Mouse (Mus musculus) adipocyte (in vitro differentiated cells): ENCODE data around the gene Clec2e.
"Not testable (repeated sequence)": the region's sequence is repeated elsewhere in the genome, so short reads cannot be mapped to it uniquely, and the experiment has no call there.

Experiments used
- DNase-seq: peaks from one replicate; pipeline ENCODE4 v3.0.0-alpha.2; 2016; ENCODE audit warnings: low spot score

Gene Clec2e

DNA sequence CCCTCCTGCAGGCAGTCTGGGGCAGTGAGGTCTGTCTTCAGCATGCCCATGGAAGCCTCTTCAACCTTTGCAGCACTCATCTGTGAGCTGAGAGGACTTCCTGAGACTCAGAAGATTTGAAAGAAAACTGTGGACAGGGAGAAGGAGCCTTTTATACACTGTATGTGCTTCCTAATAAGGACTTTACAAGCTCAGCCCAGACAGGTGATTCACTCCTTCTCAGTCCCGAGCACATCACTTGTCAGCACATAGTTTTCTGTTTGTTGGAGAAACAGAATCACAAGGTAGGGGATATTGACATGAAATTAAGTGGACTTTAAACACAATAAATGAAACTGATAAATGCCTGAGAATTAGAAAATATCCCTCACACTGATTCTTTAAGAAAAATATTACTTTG lies at the start of gene Clec2e:
TSS of gene Clec2e (minus strand) at position 120 of the 400 bp plus-strand sequence.
- not testable (repeated sequence) for DNase-seq

GRCm38 (mm10) chr6:129146812-129147211 lies 46.1 kb upstream of the Clec2e start:
- peak; percentile 95 for DNase-seq

GRCm38 (mm10) chr6:129132604-129133341 lies 32.1 kb upstream of the Clec2e start:
- DNase-seq, result no peak

DNA sequence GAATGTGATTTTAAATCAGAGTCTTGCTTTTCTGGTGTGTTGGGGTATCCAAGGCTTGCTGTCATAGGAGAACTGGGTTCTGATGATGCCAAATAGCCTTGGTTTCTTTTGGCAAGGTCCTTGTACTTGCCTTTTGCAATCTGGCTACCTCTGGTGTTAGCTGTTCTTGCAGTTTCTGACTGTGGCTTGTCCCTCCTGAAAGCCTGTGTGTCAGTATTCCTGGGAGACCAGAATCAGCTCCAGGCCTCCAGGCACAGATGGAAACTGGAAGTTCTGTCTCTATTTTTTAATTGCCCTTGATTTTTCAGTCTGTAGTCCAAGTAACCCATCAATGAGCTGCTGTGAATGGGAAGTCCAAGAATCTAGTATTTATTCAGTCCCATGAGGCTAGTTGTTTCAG lies 26.1 kb upstream of the Clec2e start:
- DNase-seq, result no peak

GRCm38 (mm10) chr6:129124531-129124930 lies 23.8 kb upstream of the Clec2e start:
- peak; percentile 39 for DNase-seq

DNA sequence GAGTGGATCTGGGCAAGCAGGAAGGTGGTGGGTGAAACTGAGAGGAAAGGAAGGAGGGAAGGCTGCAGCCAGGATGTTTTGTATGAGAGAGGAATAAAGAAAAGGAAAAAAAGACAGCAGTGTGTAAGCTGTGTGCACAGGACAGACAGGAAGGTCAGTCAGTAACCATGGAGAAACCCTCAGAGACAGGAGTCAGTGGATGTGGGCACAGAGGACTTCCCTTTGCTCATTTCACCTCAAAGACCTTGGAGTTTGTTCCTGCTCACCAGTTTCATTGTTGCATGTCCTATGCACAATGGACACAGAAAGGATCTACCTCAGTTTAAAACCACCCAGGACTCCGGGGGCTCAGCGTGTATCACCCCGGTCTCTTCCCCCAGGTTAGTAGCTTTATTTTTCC lies 15.5 kb upstream of the Clec2e start:
- no peak for DNase-seq

- DNase-seq, result not testable (repeated sequence)
These were observed 13.5 kb upstream of the Clec2e start for GRCm38 (mm10) chr6:129114237-129114636.

DNA sequence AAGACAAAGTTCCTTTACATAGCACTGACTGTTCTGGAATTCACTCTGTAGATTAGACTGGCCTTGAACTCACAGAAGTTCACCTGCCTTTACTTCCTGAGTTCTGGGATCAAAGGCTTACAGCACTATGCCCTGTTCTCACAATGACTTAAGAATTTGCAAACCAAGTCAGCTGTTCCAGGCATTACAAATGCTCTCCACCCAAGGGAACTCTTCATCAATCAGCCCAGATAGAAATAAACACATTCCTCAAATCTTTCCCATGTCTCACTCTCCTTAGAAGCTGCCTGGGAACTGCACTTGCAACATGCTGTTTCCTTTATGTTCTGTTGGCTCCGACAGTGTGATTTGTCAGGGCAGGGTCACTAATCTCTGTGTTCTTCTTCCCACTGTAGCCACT lies 13.1 kb upstream of the Clec2e start:
- DNase-seq, result no peak

GRCm38 (mm10) chr6:129113030-129113673 lies 12.4 kb upstream of the Clec2e start:
- no peak for DNase-seq

DNA sequence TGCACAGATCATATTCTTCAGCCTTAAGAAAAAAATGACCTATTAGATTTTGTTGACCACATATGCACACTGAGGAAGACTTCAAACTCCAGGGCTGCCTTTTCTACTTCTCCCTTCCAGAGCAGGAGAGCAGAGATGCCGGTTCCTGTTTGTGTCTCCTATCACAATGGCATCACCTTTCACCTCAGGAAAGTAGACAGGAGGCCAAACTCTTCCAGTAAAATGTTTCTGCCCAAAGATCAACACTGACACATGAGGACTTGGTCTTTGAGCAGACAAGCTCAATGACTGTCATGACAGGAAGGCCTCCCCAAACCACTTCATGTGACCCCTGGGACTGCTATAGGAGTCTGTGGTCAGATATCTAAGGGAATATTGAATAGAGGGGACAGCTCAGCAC lies 11.8 kb upstream of the Clec2e start:
- DNase-seq, result peak; percentile 46

DNA sequence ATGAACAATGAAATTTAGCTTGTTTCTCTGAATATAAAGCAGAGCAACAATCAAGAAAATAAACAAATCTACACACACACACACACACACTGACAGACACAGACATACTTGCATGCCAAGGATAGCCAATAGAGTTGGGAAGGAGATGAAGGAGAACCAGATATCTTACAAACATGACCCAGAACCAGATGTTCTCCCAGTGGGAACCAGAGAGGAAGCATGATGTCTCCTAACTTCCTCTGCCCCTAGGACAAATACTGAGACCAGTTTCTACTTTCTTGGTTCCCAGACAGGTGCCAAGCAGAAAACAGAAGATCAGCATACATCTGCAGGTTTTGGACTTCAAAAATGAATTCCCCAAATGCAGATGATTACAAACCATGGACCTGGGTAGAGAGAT lies 7.2 kb upstream of the Clec2e start:
- DNase-seq, result no peak

DNA sequence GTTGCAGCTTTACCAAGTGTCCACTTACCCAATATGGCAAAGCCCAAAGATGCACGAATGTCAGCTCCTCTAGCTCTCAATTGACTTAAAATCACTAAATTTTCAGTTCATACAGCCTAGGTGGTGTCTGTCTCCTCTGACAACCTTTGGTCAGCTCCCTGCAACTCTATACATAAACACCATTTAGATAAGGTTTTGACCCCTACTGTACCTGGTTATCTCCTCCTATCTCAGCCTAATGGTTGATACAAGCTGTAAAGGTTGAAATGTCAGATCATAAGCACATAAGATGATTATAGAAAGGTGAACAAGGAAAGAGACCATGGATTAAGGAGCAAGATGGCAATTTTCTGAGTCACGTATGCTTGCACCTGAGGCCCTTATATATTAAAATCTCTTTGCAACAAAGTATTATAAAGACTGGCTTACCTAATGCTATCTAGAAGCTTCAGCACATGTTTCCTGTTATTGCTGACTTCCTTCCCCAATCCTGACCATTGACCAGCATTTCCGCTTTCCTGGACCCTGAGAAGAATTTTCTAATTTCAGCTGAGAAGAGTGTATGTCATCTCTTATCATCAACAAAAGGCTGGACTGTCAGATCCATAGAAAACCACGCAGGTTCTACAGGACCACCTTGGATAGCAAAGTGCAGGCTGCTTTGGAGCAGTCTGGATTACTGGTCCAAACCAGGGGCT lies 2.3 kb upstream of the Clec2e start:
- no peak for DNase-seq

DNA sequence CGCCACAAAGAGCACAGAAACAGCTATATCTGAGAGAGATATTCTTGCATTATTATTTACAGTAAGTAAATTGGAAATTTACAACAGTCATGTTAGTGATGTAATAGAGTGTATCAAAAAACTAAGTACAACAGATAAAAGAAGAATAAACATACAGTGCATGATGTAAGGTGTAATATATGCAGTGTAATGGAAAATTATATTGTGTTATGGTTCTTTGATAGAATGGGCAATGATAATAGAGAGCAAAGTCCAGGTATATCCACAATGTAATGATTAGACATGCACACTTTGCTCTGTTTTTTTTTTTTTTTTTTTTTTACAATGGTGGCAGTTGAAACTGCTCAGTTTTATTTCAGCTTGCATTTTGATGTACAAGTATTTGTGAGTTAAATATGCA lies 891 bp upstream of the Clec2e start:
- DNase-seq, result no peak

DNA sequence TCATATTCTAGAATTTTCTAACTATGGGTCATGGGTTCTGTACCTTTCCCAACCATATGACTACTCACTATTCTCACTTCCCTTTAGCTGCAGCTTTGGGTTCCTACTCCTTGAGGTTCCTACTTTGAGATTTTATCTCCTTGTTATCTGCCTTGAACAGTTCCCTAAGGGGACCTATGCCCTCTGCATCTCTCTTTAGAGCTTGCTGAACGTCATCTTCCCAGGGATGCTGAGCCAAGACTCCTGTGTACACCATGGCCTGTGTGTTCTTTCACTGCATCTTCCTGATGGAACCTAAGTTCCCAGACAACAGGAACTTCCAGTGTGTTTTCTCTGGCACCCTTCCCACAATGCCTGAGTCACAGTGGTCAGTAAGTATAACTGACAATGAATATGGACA lies 2.8 kb downstream of the Clec2e start:
- DNase-seq, result peak; percentile 64

DNA sequence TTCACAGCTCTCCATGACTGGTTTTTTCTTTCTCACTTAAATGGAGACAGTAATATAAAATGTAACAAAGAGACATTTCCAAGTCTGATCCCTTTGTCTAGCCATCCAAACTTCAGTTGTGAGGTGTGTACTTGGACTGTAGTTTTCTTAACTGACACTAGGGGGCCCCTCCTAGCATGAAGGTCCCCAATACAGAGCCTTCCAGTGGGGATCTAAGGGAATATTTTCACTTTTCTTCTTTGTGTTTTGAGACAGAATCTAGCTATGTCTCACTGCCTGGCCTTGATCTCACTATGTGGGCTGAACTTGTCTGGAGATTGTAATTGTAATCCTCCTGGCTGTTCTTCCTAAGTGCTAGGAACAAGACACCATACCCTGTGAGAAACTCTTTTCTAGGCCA lies 5.5 kb downstream of the Clec2e start:
- peak; percentile 72 for DNase-seq

GRCm38 (mm10) chr6:129088596-129088995 lies 12.1 kb downstream of the Clec2e start:
- DNase-seq, result not testable (repeated sequence)

- DNase-seq, result peak; percentile 77
These were observed 12.6 kb downstream of the Clec2e start for GRCm38 (mm10) chr6:129088161-129088560.

- not testable (repeated sequence) for DNase-seq
These were observed 14.7 kb downstream of the Clec2e start for GRCm38 (mm10) chr6:129086031-129086430.

GRCm38 (mm10) chr6:129085098-129085497 lies 15.6 kb downstream of the Clec2e start:
- DNase-seq, result no peak

DNA sequence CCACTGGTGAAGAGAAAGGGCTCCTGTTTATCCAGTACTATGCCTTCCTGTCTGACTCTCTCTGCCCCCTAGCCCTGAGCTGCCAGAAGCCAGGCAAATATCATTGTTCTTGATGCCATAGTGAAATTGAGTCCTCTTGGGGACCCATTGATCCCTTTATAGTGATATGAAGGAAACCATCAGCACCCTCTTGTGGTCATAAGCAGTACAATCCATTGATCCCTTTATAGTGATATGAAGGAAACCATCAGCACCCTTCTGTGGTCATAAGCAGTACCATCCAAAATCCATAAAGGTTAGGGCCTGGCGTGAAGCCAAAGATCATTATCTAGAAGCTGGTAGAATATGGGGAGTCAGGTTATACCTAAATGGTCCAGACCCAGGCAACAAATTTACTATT lies 33.7 kb downstream of the Clec2e start:
- peak; percentile 15 for DNase-seq

DNA sequence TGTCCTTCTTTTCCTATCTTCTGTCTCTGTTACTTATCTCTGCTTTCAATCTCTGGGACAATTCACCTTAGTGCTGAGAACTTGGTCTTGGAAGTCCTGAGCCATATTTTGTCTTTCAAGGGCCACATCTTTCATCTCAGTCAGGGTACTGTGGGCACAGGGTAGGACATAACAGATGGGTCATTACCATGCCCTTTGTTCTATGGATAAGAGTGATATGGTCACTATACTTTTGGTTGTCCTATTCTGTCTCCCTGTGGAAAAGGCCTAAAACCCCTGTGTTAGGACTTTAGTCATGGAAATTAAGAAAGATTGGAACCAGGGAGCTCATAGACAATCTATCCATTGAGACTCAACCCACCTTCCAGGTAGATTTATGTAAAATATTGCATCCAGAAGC lies 34.2 kb downstream of the Clec2e start:
- DNase-seq, result no peak

GRCm38 (mm10) chr6:129065857-129066256 lies 34.9 kb downstream of the Clec2e start:
- no peak for DNase-seq

DNA sequence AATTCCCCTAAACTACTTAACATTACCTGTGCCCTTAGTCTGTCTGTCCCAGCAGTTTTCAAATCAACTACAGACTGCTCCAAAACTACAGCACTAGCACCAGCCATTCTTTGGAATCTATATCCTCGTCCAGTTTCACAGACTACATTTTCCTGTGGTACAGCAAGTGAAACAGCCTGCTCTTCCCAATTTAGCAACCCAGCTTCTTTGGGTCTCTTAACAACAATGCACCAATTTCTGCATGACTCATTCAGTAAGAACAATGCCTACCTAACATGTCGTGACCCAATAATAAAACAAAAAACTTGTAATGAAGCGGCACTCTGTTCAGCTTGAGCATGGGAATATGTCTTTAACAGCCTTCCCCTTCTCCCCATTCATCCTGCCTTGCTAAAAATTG lies 35.3 kb downstream of the Clec2e start:
- no peak for DNase-seq
